Mouse (Mus musculus) megakaryocyte progenitor cell, adult 5-6 weeks (primary cell): Measurements from ENCODE around the gene Slc5a5. TPM values are rescaled to one million over a fixed set of nuclear protein-coding genes. Genes with fewer than 3 reads are reported as not detected.

Source experiments
- ATAC-seq: replicated peaks from 2 replicates; pipeline ENCODE4 v1.8.0; 2016; ENCODE audit warnings: mild to moderate bottlenecking, moderate TSS enrichment, inconsistent platforms; ENCODE audit not compliant: poor library complexity
- total RNA-seq, 2 experiments: library from RNA; stranded (forward) in 1 of 2; stranded (reverse) in 1 of 2; fragments of 157-497, 149-512 nt in 1 of 2; fragments of 200-1000 nt in 1 of 2; gene quantifications; 2 replicates each; pipeline versions ENCODE4 v1.2.3 to v1.2.4; 2015 to 2017

The Slc5a5 gene
- total RNA-seq, 2 experiments from 2014 or later = 0.07 TPM; not detected in 1

GRCm38 (mm10) chr8:70857516-70857915 is 35.0 kb downstream of the Slc5a5 start:
- ATAC-seq = no peak

GRCm38 (mm10) chr8:70856541-70857197 is 35.9 kb downstream of the Slc5a5 start:
- ATAC-seq = peak; percentile 81

DNA sequence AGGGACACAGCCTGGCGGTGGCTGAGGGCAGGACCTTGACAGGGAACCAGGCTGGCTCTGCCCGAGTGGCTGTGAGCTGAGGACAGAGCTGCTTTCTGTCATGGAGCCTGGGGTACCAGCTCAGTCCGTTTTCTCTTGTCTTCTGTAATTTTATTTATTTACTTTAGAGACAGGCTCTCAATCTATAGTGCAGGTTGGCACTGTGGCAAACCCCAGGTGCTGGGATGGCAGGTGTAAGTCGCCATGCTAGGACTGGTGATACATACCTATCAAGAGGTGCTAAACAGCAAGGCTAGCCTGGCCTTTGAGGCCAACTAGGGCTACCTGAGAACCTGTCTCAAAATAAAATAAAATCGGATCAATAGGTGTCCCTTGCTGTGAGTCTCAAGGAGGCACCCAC is 36.5 kb downstream of the Slc5a5 start:
- ATAC-seq = no peak

DNA sequence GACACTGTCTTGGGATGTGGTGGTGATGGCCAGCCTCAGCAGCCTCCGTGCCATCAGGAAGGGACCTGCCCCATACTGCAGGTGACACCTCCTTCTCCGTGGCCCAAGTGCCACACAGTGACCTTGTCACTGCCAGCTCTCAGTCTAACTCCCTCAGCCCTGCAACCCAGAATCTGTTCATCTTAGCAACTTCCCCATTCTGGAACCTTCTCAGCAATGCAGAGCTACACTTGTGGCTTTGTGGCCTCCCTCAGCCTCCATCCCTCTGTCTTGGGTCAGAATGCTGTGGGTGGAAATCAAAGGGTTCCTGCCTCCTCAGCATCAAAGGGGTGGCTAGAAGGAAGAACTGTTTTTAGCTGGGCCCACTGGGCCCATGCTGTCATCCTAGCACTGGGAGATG is 38.7 kb downstream of the Slc5a5 start:
- ATAC-seq = peak; percentile 85

DNA sequence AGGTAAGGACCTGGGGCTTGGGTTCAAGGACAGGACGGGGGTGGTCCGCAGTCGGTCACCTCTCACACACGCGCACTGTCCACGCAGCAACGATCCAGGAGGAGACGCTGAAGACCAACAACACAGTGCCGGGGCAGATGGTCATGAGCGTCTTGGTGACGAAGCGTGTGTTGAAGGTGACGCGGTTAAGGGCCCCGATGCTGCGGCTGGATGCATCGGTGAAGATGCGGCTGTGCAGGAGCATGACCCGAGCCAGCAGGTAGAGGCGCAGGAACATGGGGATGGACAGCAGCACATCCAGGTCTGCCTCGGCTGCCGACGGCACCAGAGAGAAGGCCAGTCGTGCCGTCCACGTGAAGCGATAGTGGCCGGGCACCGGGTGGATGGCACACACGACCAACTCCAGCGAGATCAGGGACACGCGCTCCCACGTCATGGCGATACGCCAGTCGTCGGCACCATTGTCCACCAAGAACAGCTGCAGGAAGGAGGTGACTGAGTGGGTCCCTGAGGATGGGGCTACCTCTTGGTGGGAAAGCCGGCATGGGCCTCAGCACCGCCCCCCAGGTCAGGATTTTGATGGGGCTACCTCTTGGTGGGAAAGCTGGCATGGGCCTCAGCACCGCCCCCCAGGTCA is 39.8 kb downstream of the Slc5a5 start:
- ATAC-seq = no peak

GRCm38 (mm10) chr8:70851837-70852236 is 40.7 kb downstream of the Slc5a5 start:
- ATAC-seq = no peak

- ATAC-seq = no peak
Observed at GRCm38 (mm10) chr8:70850947-70851346, 41.6 kb downstream of the Slc5a5 start.

DNA sequence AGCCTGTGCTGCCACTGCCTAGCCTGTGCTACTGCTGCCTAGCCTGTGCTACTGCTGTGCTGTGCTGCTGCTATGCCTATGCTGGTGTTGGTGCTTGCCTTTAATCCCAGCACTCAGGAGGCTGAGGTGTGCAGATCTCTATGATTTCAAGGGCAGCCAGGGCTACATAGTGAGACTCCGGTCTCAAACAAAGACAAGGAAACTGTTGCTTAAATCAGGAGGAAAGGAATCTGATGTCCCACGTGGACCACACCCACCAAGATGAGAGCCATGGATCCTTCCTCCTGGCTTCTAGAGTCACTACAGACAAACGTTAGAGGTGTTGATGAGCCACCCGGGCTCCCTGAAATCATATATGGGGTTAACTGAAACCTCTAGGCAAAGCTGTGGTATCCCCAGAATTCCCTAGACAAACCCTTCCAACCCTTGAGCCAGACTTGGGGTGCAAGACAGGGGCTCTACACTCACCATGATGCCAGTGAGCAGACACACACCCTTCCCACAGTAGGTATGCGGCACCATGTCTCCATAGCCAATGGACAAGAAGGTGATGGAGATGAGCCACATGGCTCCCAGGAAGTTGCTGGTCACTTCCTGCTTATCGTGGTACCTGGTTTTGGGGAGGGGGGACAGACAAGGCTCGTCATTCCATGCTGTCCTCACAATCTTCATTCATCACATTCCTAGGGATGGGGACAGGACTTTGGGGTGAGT is 42.3 kb downstream of the Slc5a5 start:
- ATAC-seq = no peak

DNA sequence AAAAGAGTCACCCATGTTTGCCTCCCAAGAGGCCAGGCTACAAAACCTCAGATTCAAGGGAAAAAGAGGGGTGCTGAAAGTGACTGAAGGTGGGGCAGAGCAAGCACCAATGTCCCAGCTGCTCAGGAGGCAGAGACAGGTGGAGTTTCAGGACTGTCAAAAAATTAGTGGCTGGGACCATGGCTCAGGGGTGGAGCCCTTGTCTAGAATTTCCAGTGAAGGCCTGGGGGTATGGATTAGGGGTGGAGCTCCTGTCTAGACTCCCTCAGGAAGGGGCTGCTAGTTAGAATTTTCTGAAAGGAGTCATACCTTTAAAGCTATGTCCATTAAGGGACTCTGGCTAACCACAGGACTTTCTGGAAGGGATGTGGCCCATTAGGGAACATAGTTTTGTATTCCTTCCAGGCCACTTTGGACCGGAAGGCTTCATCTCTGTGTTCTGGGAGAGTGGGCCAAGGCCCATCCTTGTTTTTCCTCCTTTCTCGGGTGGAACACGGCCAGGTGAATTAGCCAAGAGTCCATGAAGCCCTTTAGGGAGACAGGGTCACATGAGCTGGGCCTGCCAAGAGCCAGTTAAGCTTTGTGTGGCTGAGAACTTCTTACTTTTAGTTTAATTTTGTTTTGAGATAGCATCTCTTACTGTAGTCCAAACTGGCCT is 43.1 kb downstream of the Slc5a5 start:
- ATAC-seq = no peak

- ATAC-seq = peak; percentile 51
Observed at GRCm38 (mm10) chr8:70846371-70847154, 46.0 kb downstream of the Slc5a5 start.

GRCm38 (mm10) chr8:70845108-70845507 is 47.4 kb downstream of the Slc5a5 start:
- no peak for ATAC-seq

DNA sequence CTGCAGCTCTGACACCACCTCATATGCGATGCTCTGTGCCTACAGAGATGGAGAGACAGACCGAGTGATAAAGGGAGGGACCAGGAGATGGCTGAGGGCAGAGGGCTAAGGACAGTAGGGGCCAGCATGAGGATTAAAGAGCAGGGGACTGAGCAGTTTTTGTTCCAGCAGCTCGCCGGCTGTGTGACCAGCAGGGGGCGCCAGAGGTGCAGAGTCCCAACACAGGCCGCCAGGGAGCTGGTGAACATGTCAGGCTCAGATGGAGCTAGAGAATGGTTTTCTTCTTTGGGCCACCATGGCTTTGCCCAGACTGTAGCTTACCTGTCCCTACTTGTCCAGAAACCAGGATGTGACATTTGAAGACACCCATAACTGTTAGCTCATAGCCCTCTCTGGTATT is 48.0 kb downstream of the Slc5a5 start:
- ATAC-seq = peak; percentile 49

GRCm38 (mm10) chr8:70843941-70844340 is 48.6 kb downstream of the Slc5a5 start:
- no peak for ATAC-seq

- ATAC-seq = 0 out of 2 replicates have a peak, but pooled peaks have one; percentile 5
Observed at GRCm38 (mm10) chr8:70843214-70843773, 49.3 kb downstream of the Slc5a5 start.

GRCm38 (mm10) chr8:70842484-70842883 is 50.1 kb downstream of the Slc5a5 start:
- no peak for ATAC-seq

GRCm38 (mm10) chr8:70841147-70842072 is 51.1 kb downstream of the Slc5a5 start:
- peak; percentile 42 for ATAC-seq

DNA sequence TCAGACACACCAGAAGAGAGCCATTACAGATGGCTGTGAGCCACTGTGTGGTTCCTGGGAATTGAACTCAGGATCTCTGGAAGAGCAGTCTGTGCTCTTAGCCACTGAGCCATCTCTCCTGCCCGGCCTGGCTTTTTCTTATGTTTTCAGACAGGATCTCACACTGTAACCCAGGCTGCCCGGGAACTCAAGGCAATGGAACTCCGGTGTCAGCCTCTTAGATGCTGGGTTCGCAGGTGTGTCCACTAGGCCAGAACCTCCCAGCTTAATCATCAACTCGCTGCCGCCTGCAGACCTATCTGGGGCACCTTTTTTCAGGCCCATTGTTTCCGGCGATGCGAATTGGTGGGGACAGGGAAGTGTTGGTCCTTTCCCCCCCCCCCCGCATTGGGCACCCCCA is 52.0 kb downstream of the Slc5a5 start:
- ATAC-seq = no peak

GRCm38 (mm10) chr8:70839408-70840351 is 52.9 kb downstream of the Slc5a5 start, which contains the start of gene Arrdc2:
TSS of gene Arrdc2 (minus strand) at chr8:70839720.
- peak; percentile 78 for ATAC-seq
